Mouse (Mus musculus) hindbrain, embryonic 12.5 days (tissue): Measurements from ENCODE around the gene Olfr1188. TPM values are rescaled to one million over a fixed set of nuclear protein-coding genes. Genes with fewer than 3 reads are reported as not detected.
"Not testable (repeated sequence)": the region's sequence is repeated elsewhere in the genome, so short reads cannot be mapped to it uniquely, and the experiment has no call there.

Experiments used
- ATAC-seq: fragments of 200-750 bp; cut with Nextera tagmentation; 2 replicates; pipeline ENCODE4 v1.8.0; 2017; ENCODE audit warnings: moderate TSS enrichment; ENCODE audit not compliant: low FRiP score
- H3K27ac ChIP-seq: fragments of 300-500 bp; sonication (generic); 2 replicates; pipeline ENCODE4 v1.5.1; 2016; ENCODE audit warnings: mild to moderate bottlenecking
- H3K27me3 ChIP-seq: fragments of 300-500 bp; sonication (generic); 2 replicates; pipeline ENCODE4 v1.6.1; 2016; ENCODE audit warnings: mild to moderate bottlenecking
- H3K36me3 ChIP-seq: fragments of 300-500 bp; sonication (generic); 2 replicates; pipeline ENCODE4 v1.6.1; 2016; ENCODE audit warnings: mild to moderate bottlenecking
- H3K4me1 ChIP-seq: fragments of 300-500 bp; sonication (generic); 2 replicates; pipeline ENCODE4 v1.6.1; 2016
- H3K4me2 ChIP-seq: fragments of 300-500 bp; sonication (generic); replicated peaks from 2 replicates; pipeline ENCODE4 v1.6.1; 2016; ENCODE audit warnings: mild to moderate bottlenecking
- H3K4me3 ChIP-seq: fragments of 300-500 bp; sonication (generic); 2 replicates; pipeline ENCODE4 v1.5.1; 2016; ENCODE audit warnings: mild to moderate bottlenecking
- H3K9ac ChIP-seq: fragments of 300-500 bp; sonication (generic); 2 replicates; pipeline ENCODE4 v1.6.1; 2016; ENCODE audit warnings: mild to moderate bottlenecking, moderate library complexity
- H3K9me3 ChIP-seq: fragments of 300-500 bp; sonication (generic); replicated peaks from 2 replicates; pipeline ENCODE4 v1.6.1; 2016; ENCODE audit warnings: mild to moderate bottlenecking
- WGBS: fragments of 180-500 bp; shearing (Covaris S2); methylation state at CpG from one replicate; pipeline ENCODE4 v1.1.7; 2016; 5-methylcytosine and 5-hydroxymethylcytosine counted together
- polyA plus RNA-seq: library from polyadenylated mRNA; unstranded; fragments of >200 nt; fragmentation: Nextera tagmentation; extraction: Ambion mirVana; gene quantifications from 2 replicates; pipeline ENCODE4 v1.2.1, GENCODE M21; 2016

Olfr1188 gene
- not detected in 2 replicates for polyA plus RNA-seq

DNA sequence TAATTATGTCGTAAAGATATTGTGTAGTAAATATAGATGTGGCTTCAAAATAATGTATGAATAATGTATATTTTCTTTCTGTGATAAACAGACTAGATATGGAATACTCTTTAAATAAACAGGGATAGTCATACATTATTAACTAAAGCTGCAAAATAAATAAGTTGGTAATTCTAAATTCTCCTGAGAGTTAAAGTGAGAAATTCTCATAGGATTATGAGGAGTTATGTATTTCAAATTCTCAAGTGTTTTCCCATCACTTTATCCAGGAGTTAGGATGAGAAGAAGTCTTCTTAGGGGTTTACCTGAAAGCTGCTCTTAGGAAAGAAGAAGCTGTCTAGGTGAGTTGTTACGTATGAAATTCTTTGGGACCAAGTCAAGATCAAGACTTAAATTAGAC lies at the start of gene Olfr1188:
Gene Olfr1188 (plus strand): TSS at position 301 of the 400 bp plus-strand sequence.
- ATAC-seq = no peak
- 88% methylated on average over 2 of the region's 2 CpGs for WGBS
- Histone ChIP-seq H3K4me3 (no peak within 1 kb of the TSS), H3K9ac (no peak within 1 kb of the TSS), H3K27me3 (no peaks in the 10 kb centered on the region), H3K36me3 (no peaks in the 10 kb centered on the region), H3K4me1 (no peaks in the 10 kb centered on the region), H3K9me3 (no peaks in the 10 kb centered on the region), H3K4me2 (no peak within 1 kb of the TSS), H3K27ac (no peak within 1 kb of the TSS)

DNA sequence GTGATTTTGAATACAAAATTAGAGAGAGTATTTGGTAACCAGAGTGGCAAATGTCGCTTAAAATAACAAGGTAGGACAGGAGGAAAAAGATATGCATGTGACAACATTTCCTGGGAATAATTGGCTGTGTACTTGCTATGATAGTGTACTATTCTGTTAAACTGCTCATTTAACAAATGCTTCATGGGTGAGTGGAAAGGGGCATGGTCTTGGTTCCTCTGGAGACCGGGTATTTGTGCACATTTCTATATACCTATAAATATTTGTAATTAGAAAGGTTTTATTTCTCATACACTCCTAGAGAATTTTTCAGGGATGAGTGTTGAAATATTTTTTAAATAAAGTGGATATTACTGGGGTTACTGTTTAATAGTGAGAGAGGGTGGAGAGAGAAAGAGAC lies 38.5 kb upstream of the Olfr1188 start, which contains the start of gene Olfr1186:
Gene Olfr1186 (plus strand): TSS at position 301 of the 400 bp plus-strand sequence.
- Histone ChIP-seq H3K36me3 (no peaks in the 10 kb centered on the region), H3K4me3 (no peak within 1 kb of the TSS), H3K9me3 (no peaks in the 10 kb centered on the region), H3K27ac (no peak within 1 kb of the TSS), H3K4me2 (no peak within 1 kb of the TSS), H3K27me3 (no peaks in the 10 kb centered on the region), H3K9ac (no peak within 1 kb of the TSS), H3K4me1 (no peaks in the 10 kb centered on the region)
- WGBS = 84% methylated on average over 2 of the region's 2 CpGs
- no peak for ATAC-seq

- H3K27ac ChIP-seq = no peak overlapping the region
- H3K9ac ChIP-seq = no peak overlapping the region
- no peak overlapping the region for H3K4me2 ChIP-seq
- no peaks in the 10 kb centered on the region for H3K9me3 ChIP-seq
- ATAC-seq = no peak
- no peaks in the 10 kb centered on the region for H3K36me3 ChIP-seq
- WGBS = 77% methylated on average over 3 of the region's 3 CpGs
- no peak overlapping the region for H3K4me3 ChIP-seq
- H3K4me1 ChIP-seq = no peaks in the 10 kb centered on the region
- no peaks in the 10 kb centered on the region for H3K27me3 ChIP-seq
These were observed 31.0 kb upstream of the Olfr1188 start for GRCm38 (mm10) chr2:88525720-88526119.

DNA sequence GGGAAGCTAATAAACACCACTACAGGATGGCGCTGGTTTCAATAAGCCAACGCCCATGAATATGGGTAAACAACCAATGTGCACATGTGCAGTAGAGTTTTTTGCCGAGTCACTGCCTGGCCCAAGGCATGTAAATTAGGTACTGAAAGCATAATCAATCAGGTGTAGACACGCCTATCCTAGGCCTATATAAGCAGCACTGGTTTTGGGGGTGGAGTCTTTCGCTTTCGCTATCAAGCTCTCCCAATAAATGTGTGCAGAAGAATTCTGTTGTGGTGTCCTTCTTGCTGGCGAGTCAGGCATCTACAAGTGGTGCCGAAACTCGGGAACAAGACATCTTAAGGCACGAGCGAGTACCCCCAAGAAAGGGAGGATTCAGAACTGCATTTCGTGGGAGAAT lies 16.0 kb downstream of the Olfr1188 start:
- H3K27me3 ChIP-seq, H3K4me2 ChIP-seq, H3K36me3 ChIP-seq, H3K27ac ChIP-seq, H3K4me3 ChIP-seq, ATAC-seq, H3K9ac ChIP-seq, H3K4me1 ChIP-seq, H3K9me3 ChIP-seq: not testable (repeated sequence)
- 91% methylated on average over 12 of the region's 12 CpGs for WGBS

DNA sequence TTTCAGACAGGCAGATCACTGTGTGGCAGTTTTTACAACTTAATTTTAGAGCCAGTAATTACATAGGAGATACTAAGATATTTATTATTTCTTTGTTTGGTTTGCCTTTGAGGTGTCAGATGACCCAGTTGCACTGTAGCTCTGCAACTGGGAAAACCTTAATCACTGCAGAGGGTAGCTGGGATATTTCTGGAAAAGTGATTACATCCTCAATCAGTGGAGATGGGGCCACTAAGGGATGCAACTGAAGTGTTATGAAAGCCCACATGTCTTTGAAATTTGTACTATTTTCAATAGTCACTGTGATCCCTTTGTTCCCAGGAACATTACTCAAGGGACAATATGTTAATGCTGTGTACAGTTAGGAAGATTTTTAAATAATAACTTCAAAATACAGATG lies 29.4 kb downstream of the Olfr1188 start, which contains the start of gene Olfr1189:
Gene Olfr1189 (plus strand): TSS at position 301 of the 400 bp plus-strand sequence.
- Histone ChIP-seq H3K4me1 (no peaks in the 10 kb centered on the region), H3K4me3 (no peak within 1 kb of the TSS), H3K9ac (no peak within 1 kb of the TSS), H3K36me3 (no peaks in the 10 kb centered on the region), H3K4me2 (no peak within 1 kb of the TSS), H3K27ac (no peak within 1 kb of the TSS), H3K27me3 (no peaks in the 10 kb centered on the region), H3K9me3 (no peaks in the 10 kb centered on the region)
- ATAC-seq = no peak

Other genes with a start within 250 kb of the Olfr1188 start
- gene Olfr1174-ps, start 241.8 kb upstream of the Olfr1188 start, polyA plus RNA-seq = not detected in 2 replicates
- not detected in 2 replicates for gene Olfr1175-ps, start 229.7 kb upstream of the Olfr1188 start, polyA plus RNA-seq
- not detected in 2 replicates for gene Olfr1176, start 220.2 kb upstream of the Olfr1188 start, polyA plus RNA-seq
- gene Olfr1177-ps, start 210.4 kb upstream of the Olfr1188 start, polyA plus RNA-seq = not detected in 2 replicates
- gene Olfr1178, start 169.9 kb upstream of the Olfr1188 start, polyA plus RNA-seq = not detected in 2 replicates
- gene Olfr1179, start 150.5 kb upstream of the Olfr1188 start, polyA plus RNA-seq = not detected in 2 replicates
- not detected in 2 replicates for gene Olfr1180, start 137.8 kb upstream of the Olfr1188 start, polyA plus RNA-seq
- gene Olfr1181, start 130.8 kb upstream of the Olfr1188 start, polyA plus RNA-seq = not detected in 2 replicates
- gene Gm13757, start 107.8 kb upstream of the Olfr1188 start, polyA plus RNA-seq = not detected in 2 replicates
- not detected in 2 replicates for gene Olfr1183, start 102.1 kb upstream of the Olfr1188 start, polyA plus RNA-seq
- not detected in 2 replicates for gene Olfr1184, start 73.3 kb upstream of the Olfr1188 start, polyA plus RNA-seq
- not detected in 2 replicates for gene Olfr1185-ps1, start 63.6 kb upstream of the Olfr1188 start, polyA plus RNA-seq
- not detected in 2 replicates for gene Olfr1186, start 38.4 kb upstream of the Olfr1188 start, polyA plus RNA-seq
- not detected in 2 replicates for gene Olfr1189, start 29.5 kb downstream of the Olfr1188 start, polyA plus RNA-seq
- not detected in 2 replicates for gene Olfr1191-ps1, start 83.6 kb downstream of the Olfr1188 start, polyA plus RNA-seq
- not detected in 2 replicates for gene Olfr1192-ps1, start 91.6 kb downstream of the Olfr1188 start, polyA plus RNA-seq
- not detected in 2 replicates for gene Olfr1193, start 118.7 kb downstream of the Olfr1188 start, polyA plus RNA-seq
- gene Olfr1195, start 132.3 kb downstream of the Olfr1188 start, polyA plus RNA-seq = not detected in 2 replicates
- not detected in 2 replicates for gene Olfr1196, start 147.7 kb downstream of the Olfr1188 start, polyA plus RNA-seq
- not detected in 2 replicates for gene Olfr1197, start 175.4 kb downstream of the Olfr1188 start, polyA plus RNA-seq
- not detected in 2 replicates for gene Olfr1198, start 194.4 kb downstream of the Olfr1188 start, polyA plus RNA-seq
- not detected in 2 replicates for gene Olfr1199, start 203.5 kb downstream of the Olfr1188 start, polyA plus RNA-seq
- gene Olfr1200, start 213.6 kb downstream of the Olfr1188 start, polyA plus RNA-seq = not detected in 2 replicates
- gene Olfr1201, start 236.1 kb downstream of the Olfr1188 start, polyA plus RNA-seq = not detected in 2 replicates